Mouse (Mus musculus) spleen, adult 18-20 months (tissue): ENCODE data around the gene Dars2.
"Not testable (repeated sequence)": the region's sequence is repeated elsewhere in the genome, so short reads cannot be mapped to it uniquely, and the experiment has no call there.

Experiments
- DNase-seq, 2 experiments: peaks; one replicate each; pipeline ENCODE4 v3.0.0; 2022; ENCODE audit warnings: mixed read lengths in 2 of 2

Gene Dars2

DNA sequence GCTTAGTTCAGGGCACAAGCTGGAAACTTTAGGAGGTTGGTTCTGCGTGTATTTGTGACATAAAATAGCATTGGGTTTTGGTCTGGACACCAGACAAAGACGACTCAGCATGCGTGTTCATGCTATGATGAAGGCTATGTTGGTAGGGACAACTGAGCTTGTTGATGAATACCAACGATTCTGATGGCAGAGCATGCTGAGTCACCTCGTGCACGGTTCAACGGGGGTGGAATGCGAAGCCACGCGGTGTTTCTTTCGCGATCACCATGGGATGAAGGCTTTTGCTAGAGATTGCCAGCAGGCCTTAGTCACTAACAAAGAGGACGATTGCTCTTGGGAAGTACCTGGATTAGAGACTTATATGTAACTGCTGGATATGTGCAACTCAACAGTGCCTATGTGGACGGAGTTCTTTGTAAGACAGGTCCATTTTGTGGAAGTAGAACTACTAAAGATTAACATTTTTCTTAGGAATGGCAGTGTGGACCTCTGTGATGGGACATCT, 35.1 kb downstream of the Dars2 start:
- DNase-seq, result no peak

DNA sequence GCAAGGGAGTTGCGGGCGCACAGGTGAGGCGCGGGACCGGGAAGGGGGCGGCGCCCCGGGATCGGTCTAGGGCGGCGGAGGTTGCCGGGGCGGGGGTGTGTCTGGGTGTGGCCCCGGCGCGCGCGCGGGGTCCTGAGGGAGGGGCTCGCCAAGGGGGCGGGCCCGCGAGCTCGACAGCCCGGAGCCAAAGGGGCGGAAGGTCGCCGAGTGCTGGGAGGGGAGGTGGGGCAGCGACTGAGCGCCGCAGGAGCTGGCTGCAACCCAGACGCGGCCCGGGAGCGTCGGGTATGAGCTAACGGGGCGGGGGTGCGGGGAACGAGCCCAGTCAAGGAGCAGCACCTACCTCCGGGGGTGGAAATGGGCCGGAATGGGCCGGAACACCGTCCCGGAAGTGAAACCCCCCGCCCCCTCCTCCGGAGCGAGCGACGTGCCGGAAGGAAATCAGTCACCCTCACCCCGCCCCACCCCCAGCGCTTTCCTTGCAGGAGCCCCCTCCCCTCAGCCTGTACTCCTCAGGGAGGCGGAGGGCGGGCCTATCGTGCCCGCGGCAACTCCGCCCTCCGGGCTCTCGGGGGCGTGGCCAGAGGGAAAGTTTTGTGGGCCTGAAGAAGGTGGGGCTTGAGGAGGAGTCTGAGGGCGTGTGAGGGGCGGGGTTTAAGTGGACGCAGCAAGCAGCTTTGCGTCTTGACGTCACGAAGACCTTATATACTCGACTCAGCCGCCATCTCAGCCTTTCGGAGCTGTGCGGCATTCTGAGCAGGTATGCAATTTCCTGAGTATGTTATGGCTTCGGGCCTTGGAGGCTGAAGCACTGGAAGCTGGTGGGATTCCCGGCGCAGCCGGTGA, 35.8 kb downstream of the Dars2 start, which contains the start of gene Zbtb37:
Gene Zbtb37, minus strand, starts transcription at position 415 of the 846 bp plus-strand sequence.
- DNase-seq, result peak; percentile 98

- DNase-seq, result no peak
These were observed 36.5 kb downstream of the Dars2 start for GRCm38 (mm10) chr1:161033856-161034434.

GRCm38 (mm10) chr1:161032345-161032744, 38.1 kb downstream of the Dars2 start:
- DNase-seq, result no peak

- no peak for DNase-seq
These were observed 38.6 kb downstream of the Dars2 start for GRCm38 (mm10) chr1:161031881-161032280.

GRCm38 (mm10) chr1:161030058-161030457, 40.4 kb downstream of the Dars2 start:
- no peak for DNase-seq

DNA sequence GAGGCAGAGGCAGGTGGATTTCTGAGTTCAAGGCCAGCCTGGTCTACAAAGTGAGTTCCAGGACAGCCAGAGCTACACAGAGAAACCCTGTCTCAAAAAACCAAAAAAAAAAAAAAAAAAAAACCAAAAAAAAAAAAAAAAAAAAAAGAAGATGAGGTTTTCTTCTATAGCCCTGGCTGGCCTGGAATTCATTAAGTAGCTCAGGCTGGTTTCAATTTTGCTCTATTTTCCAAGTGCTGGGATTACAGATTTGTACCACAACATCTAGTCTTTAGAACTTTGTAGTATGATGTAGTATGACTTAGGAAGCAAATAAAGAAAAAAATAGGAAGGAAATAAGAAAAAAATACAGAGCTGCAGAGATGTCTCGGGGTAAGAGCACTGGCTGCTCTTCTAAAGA, 42.0 kb downstream of the Dars2 start:
- not testable (repeated sequence) for DNase-seq

- no peak for DNase-seq
These were observed 43.3 kb downstream of the Dars2 start for GRCm38 (mm10) chr1:161027196-161027595.

GRCm38 (mm10) chr1:161025410-161026210, 44.8 kb downstream of the Dars2 start:
- no peak for DNase-seq

GRCm38 (mm10) chr1:161020051-161020450, 50.4 kb downstream of the Dars2 start:
- DNase-seq, result no peak

GRCm38 (mm10) chr1:161016378-161016777, 54.1 kb downstream of the Dars2 start:
- DNase-seq, result no peak

DNA sequence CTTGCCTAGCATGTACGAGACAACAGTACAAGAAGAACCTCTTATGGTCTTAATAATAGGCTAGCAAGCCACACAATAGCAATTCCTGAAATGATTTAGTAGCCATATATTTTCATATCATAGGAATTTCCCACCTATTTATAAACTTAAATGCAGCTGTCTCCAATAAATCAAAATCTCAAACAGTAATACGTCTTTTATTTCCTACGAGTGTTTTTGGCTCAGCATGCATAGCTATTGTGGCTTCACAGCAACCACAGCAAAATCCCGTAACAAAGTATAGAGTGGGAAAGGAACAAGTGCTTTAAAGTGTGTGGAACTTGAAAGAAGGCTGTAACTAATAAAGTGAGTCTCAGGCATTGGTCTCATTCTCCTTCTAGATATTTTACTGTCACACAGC, 60.0 kb downstream of the Dars2 start:
- DNase-seq, result no peak

DNA sequence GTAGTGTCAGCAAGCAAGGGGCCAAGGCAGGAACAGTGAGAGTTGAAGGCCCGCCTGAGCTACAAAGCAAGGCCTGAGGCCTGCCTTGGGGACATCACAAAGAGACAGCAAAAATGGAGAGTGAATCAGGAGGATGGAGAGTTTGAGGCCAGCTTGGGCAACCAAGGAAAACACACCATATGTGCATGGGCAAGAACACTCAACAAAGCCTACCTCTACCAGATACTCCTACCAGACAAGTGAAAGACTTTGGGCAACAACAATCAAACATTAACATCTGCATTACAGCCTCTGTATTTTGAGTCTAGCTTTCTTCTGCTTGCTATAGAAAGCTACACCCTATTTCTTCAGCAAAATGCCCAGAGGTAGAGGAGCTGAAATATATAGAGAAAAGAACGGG, 62.4 kb downstream of the Dars2 start:
- DNase-seq, result no peak

DNA sequence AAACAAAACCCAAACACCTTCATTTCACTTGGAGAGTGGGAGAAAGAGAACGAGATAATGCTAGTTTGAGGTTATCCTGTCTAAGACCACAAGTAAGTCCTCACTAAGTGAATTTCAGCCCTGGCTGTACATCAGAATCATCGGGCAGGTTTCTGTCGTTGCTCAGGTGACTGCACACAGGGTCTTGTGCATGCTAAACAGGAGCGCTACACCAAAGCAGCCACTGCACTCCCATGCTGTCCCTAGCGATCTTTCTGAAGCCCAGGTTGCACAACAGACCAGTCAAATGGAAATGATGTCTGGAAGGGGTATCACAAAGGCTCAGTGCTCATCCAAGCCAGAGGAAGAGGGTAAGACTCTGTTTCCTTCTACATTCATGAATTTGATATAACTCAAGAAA, 64.0 kb downstream of the Dars2 start:
- no peak for DNase-seq

DNA sequence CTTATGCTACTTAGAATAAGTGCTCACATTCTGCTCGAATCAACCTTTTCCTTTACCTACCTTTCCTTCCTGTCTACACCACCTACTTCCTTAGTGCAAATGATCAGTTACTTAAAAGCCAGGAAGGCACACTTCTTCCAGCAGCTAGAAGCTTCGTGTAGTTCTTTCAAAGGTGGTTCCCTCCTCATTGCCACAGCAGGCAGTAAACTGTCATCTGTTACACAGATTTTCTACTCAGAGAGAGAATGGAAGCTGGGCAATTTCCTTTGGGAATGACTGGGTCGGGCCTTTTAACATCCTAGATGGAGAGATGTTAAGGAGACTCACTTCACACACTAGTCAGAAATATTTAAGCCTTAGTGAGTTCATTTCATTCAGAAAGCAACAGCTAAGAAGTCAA, 64.9 kb downstream of the Dars2 start:
- DNase-seq, result no peak

DNA sequence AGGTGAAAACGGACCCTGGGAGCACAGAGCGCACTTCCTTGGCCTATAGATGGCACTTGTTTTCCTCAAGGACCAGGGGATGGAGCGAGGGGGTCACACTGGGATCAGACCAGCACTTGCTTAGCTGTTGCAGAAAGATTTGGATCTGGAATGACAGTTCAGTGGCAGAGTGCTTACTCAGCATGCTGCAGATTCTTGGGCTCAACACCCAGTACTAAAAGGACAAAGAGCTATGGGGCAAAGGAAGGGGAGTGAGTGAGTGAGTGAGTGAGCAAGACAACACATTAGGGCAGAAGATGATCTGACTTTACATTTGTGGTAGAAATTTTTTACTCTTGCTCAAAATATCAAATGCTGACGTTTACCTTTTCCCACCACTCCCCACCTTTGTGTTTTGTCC, 65.5 kb downstream of the Dars2 start:
- DNase-seq, result no peak

DNA sequence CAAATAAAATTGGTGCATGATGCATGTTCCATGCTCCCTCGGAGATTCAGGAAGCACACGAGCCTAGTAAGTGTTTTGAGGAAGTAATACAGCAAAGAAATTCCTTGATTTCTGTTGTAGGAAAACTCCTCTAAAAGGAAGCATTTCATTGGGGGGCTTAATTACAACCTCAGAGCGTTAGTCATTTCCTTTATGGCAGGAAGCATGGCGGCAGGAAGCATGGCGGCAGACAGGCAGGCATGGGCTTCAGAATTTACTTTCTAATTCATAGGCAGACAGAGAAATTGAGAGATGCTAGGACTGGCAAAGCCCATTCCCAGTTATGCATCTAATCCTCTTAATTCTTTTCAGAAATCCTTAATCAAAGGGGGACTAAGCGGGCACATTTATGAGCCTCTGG, 76.6 kb downstream of the Dars2 start:
- DNase-seq, result no peak
